Mouse (Mus musculus): ENCODE data around the gene Kcnk4. TPM values are rescaled to one million over a fixed set of nuclear protein-coding genes. Genes with fewer than 3 reads are reported as not detected.

Gene Kcnk4
- polyA plus RNA-seq, 1 experiment, result not detected

GRCm38 (mm10) chr19:6972247-6972917, 38.1 kb upstream of the Kcnk4 start:
- TF ChIP-seq POLR2A (IDR thresholded peaks at IDR 0.05; ENCODE audit: low read depth, low read length) (no peak), CTCF (IDR thresholded peaks at IDR 0.05; ENCODE audit: extremely low read depth, insufficient read length, insufficient replicate concordance, low read depth, low read length) (no peak)
- H3K4me3 ChIP-seq (ENCODE audit: low read depth, low read length), result no peak overlapping the region
- no peak overlapping the region for H3K27ac ChIP-seq (ENCODE audit: insufficient read depth, low read depth, low read length)
- WGBS, result 70% methylated on average over 13 of the region's 13 CpGs
- no peaks in the 10 kb centered on the region for H3K27me3 ChIP-seq (ENCODE audit: control insufficient read depth, insufficient read depth, low read length)
- peaks cover 2% of the 10 kb centered on the region for H3K36me3 ChIP-seq (ENCODE audit: control insufficient read depth, insufficient read depth, low read length)
- H3K4me1 ChIP-seq (ENCODE audit: control insufficient read depth, insufficient read depth, insufficient read length, low read length), result peaks cover 23% of the 10 kb centered on the region

- TF ChIP-seq CTCF (IDR thresholded peaks at IDR 0.05; ENCODE audit: extremely low read depth, insufficient read length, insufficient replicate concordance, low read depth, low read length) (no peak), POLR2A (IDR thresholded peaks at IDR 0.05; ENCODE audit: low read depth, low read length) (no peak)
- no peaks in the 10 kb centered on the region for H3K27me3 ChIP-seq (ENCODE audit: control insufficient read depth, insufficient read depth, low read length)
- H3K36me3 ChIP-seq (ENCODE audit: control insufficient read depth, insufficient read depth, low read length), result peaks cover 3% of the 10 kb centered on the region
- peaks cover 26% of the 10 kb centered on the region for H3K4me1 ChIP-seq (ENCODE audit: control insufficient read depth, insufficient read depth, insufficient read length, low read length)
- WGBS, result 41% methylated on average over 6 of the region's 6 CpGs
- peak overlapping the region; percentile 84; the same call in 1 of the 2 replicates for H3K27ac ChIP-seq (ENCODE audit: insufficient read depth, low read depth, low read length)
- H3K4me3 ChIP-seq (ENCODE audit: low read depth, low read length), result no peak overlapping the region
Observed at GRCm38 (mm10) chr19:6971644-6972043, 37.3 kb upstream of the Kcnk4 start.

DNA sequence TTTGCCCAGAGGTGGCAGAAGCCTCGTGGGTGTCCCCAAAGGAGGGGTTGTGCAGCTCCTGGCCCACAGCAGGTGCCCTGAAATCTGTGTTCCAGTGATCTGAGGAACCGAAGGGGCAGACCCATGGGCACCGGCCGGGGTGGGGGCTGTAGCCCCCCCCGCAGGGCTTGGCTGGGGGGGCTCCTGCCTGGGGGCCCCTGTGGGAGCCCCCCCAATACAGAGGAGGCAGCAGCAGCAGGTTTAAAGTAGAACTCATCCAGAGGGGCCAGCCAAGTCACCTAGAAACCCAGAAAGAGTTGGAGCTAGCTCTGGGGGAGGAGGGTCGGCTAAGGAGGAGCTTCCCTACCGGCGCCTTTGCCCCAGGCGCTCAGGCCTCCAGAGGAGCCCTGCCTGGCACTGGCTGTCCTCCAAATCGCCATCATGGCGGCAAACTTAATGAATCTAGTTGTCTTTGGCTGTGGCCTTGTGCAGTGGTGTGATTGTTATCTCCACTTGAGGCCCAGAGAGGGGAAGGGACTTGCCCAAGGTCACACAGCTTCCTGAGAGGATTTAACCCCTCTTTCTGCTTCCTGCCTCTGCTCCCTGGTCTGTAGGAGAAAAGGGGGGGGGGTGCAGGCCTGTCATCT, 36.3 kb upstream of the Kcnk4 start:
- peak overlapping the region; percentile 92 for H3K4me3 ChIP-seq (ENCODE audit: low read depth, low read length)
- H3K27me3 ChIP-seq (ENCODE audit: control insufficient read depth, insufficient read depth, low read length), result no peaks in the 10 kb centered on the region
- WGBS, result 13% methylated on average over 11 of the region's 11 CpGs
- H3K27ac ChIP-seq (ENCODE audit: insufficient read depth, low read depth, low read length), result peak overlapping the region; percentile 84
- H3K36me3 ChIP-seq (ENCODE audit: control insufficient read depth, insufficient read depth, low read length), result peaks cover 14% of the 10 kb centered on the region
- peaks cover 32% of the 10 kb centered on the region for H3K4me1 ChIP-seq (ENCODE audit: control insufficient read depth, insufficient read depth, insufficient read length, low read length)
- TF ChIP-seq POLR2A (IDR thresholded peaks at IDR 0.05; ENCODE audit: low read depth, low read length) (no peak), CTCF (IDR thresholded peaks at IDR 0.05; ENCODE audit: extremely low read depth, insufficient read length, insufficient replicate concordance, low read depth, low read length) (no peak)

DNA sequence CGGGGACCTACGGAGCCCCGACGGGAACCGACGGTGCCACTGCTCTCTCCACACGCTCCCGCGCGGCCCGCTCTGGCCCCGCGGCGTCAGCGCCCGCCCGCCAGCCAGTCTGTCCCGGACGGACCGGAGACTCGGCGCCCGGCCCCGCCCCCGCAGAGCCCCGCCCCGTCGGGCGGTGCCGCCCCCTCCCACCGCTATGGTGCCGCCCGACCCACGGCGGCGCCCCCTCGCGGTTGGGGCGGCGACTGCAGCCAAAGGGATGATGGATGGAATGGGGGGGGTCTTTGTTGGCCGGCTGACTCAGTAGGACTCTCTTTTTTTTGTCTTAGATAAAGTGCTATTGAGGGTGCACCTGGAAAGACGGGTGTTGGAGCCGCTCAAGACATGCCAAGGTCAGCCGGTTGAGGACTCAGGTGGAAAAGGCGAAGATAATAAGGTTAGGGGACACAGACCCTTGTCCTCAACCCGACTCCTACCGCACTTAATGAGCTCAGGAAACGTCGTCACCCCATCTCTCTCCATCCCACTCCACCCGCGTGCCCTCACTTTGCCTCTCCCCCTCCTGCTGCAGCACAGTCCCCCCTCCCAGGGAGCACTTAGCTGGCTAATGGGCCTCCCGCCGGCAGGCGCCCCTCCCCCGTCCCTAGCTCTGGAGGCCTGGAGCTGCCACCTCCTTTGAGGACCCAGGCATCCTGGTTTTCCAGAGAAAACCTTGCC, 35.5 kb upstream of the Kcnk4 start:
- H3K4me3 ChIP-seq (ENCODE audit: low read depth, low read length), result peak overlapping the region; percentile 92
- peaks cover 21% of the 10 kb centered on the region for H3K36me3 ChIP-seq (ENCODE audit: control insufficient read depth, insufficient read depth, low read length)
- H3K4me1 ChIP-seq (ENCODE audit: control insufficient read depth, insufficient read depth, insufficient read length, low read length), result peaks cover 32% of the 10 kb centered on the region
- no peaks in the 10 kb centered on the region for H3K27me3 ChIP-seq (ENCODE audit: control insufficient read depth, insufficient read depth, low read length)
- WGBS, result 1% methylated on average over 54 of the region's 55 CpGs
- peak; percentile 79; the same call in 1 of the 2 replicates for TF ChIP-seq CTCF (IDR thresholded peaks at IDR 0.05; ENCODE audit: extremely low read depth, insufficient read length, insufficient replicate concordance, low read depth, low read length)
- peak; percentile 94 for TF ChIP-seq POLR2A (IDR thresholded peaks at IDR 0.05; ENCODE audit: low read depth, low read length)
- H3K27ac ChIP-seq (ENCODE audit: insufficient read depth, low read depth, low read length), result peak overlapping the region; percentile 100

- under 1% methylated on average over 20 of the region's 20 CpGs for WGBS
Observed at GRCm38 (mm10) chr19:6969291-6969664, 35.0 kb upstream of the Kcnk4 start.

GRCm38 (mm10) chr19:6968491-6969271, 34.4 kb upstream of the Kcnk4 start:
- TF ChIP-seq POLR2A (IDR thresholded peaks at IDR 0.05; ENCODE audit: low read depth, low read length) (peak; percentile 64), CTCF (IDR thresholded peaks at IDR 0.05; ENCODE audit: extremely low read depth, insufficient read length, insufficient replicate concordance, low read depth, low read length) (no peak)
- WGBS, result 3% methylated on average over 15 of the region's 15 CpGs
- peaks cover 29% of the 10 kb centered on the region for H3K4me1 ChIP-seq (ENCODE audit: control insufficient read depth, insufficient read depth, insufficient read length, low read length)
- H3K4me3 ChIP-seq (ENCODE audit: low read depth, low read length), result peak overlapping the region; percentile 92
- H3K36me3 ChIP-seq (ENCODE audit: control insufficient read depth, insufficient read depth, low read length), result peaks cover 32% of the 10 kb centered on the region
- H3K27ac ChIP-seq (ENCODE audit: insufficient read depth, low read depth, low read length), result peak overlapping the region; percentile 100
- H3K27me3 ChIP-seq (ENCODE audit: control insufficient read depth, insufficient read depth, low read length), result no peaks in the 10 kb centered on the region

More at GRCm38 (mm10) chr19:6969291-6969664, 35.0 kb upstream of the Kcnk4 start:
- TF ChIP-seq POLR2A (IDR thresholded peaks at IDR 0.05; ENCODE audit: low read depth, low read length) (no peak), CTCF (IDR thresholded peaks at IDR 0.05; ENCODE audit: extremely low read depth, insufficient read length, insufficient replicate concordance, low read depth, low read length) (no peak)
- H3K27me3 ChIP-seq (ENCODE audit: control insufficient read depth, insufficient read depth, low read length), result no peaks in the 10 kb centered on the region
- peaks cover 32% of the 10 kb centered on the region for H3K4me1 ChIP-seq (ENCODE audit: control insufficient read depth, insufficient read depth, insufficient read length, low read length)
- H3K4me3 ChIP-seq (ENCODE audit: low read depth, low read length), result peak overlapping the region; percentile 92
- H3K36me3 ChIP-seq (ENCODE audit: control insufficient read depth, insufficient read depth, low read length), result peaks cover 27% of the 10 kb centered on the region
- H3K27ac ChIP-seq (ENCODE audit: insufficient read depth, low read depth, low read length), result peak overlapping the region; percentile 100
